Mouse (Mus musculus): ENCODE results near the gene Nxt1. TPM values are rescaled to one million over a fixed set of nuclear protein-coding genes. Genes with fewer than 3 reads are reported as not detected.

Nxt1 gene
- polyA plus RNA-seq (2012; rRNA removed): 25.0 and 31.6 TPM in 2 replicates

DNA sequence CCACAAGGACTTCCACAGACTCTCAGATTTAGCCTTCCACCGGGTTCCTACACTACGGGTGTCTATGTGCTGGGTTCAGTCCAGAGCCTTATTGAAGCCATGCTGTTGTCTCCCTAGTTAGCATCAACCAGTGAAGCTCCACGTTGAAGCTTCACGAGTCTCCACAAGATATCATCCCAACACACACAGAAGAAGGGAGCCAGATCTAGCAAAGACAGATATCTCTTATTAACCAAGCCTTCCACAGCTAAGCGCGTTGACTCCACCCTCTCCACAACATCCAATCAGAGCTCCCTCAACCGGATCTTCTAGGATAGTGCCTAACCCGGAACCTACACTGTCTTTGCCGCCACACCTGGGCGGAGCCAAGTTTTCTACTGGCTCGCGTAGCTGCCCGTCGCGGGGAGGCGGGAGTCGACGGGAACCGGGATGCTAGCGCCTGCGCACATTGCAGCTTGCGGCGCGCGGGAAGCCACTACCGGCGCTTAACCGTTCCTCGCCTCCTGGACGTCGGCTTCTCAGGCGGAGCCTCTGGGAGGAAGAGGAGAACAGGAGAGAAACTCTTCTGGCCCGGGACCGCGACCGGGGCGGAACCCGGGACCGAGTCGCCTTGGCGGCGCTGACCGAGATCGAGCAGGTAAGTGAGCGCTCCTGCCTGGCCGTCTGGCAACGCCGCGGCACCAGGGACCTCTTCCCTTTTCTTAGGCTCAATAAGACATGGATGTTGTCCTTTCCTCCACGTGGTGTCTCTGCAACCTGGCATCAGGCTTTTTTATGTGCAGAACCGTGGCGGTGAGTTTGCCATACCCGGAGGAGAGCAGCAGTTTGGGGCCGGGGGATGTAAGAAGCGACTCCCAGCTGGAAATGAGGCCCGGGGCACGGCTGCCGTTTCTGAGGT, at the start of gene Nxt1:
TSS of gene Nxt1 (plus strand) at position 403 of the 898 bp plus-strand sequence.

DNA sequence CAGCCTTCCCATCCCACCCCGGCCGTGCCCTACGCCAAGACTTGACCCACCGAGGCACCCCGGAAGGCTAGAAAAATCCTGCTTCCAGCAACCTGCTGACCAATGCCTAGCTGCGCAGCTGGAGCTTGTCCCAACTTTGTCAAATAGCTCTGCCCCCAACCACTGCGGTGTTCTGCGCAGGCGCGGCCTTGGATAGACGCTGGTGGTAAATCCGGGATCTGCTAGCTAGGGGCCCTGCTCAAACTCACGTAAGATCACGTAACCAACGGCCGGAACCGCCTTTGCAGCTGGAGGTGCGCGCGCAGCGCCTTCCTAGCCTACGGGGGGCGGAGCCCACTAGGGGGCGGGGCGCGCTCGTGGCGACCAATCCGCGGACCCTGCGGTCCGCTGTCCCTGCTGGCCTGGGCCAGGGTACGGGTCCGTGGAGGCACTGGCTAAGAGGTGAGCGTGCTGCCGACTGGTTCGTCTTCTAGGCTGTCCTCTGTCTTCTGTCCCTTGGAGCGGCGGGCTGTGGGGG, 8.4 kb downstream of the Nxt1 start, which contains the start of gene Gzf1:
TSS of gene Gzf1 (plus strand) at position 249 of the 517 bp plus-strand sequence.

Other genes with a start within 250 kb of the Nxt1 start
- 12.9 and 15.1 TPM in 2 replicates for gene Cd93, start 229.0 kb upstream of the Nxt1 start, polyA plus RNA-seq (2012; rRNA removed)
- 17.9 and 22.8 TPM in 2 replicates for gene Gzf1, start 8.4 kb downstream of the Nxt1 start, polyA plus RNA-seq (2012; rRNA removed)
- gene Napb, start 59.9 kb downstream of the Nxt1 start, polyA plus RNA-seq (2012; rRNA removed): 0.71 and 1.1 TPM in 2 replicates
- not detected in 2 replicates for gene Cstl1, start 77.8 kb downstream of the Nxt1 start, polyA plus RNA-seq (2012; rRNA removed)
- not detected in 2 replicates for gene Cst11, start 98.9 kb downstream of the Nxt1 start, polyA plus RNA-seq (2012; rRNA removed)
- not detected in 2 replicates for gene 8030411F24Rik, start 109.4 kb downstream of the Nxt1 start, polyA plus RNA-seq (2012; rRNA removed)
- gene Cst12, start 116.8 kb downstream of the Nxt1 start, polyA plus RNA-seq (2012; rRNA removed): 1.4 and 2.5 TPM in 2 replicates
- 4.9 and 10.0 TPM in 2 replicates for gene Cst8, start 126.2 kb downstream of the Nxt1 start, polyA plus RNA-seq (2012; rRNA removed)
- not detected in 2 replicates for gene Cst13, start 147.5 kb downstream of the Nxt1 start, polyA plus RNA-seq (2012; rRNA removed)
- not detected in 2 replicates for gene Cst9, start 162.5 kb downstream of the Nxt1 start, polyA plus RNA-seq (2012; rRNA removed)
- 0.68 and 0.75 TPM in 2 replicates for gene 9230104L09Rik, start 192.4 kb downstream of the Nxt1 start, polyA plus RNA-seq (2012; rRNA removed)
- 849 and 1,124 TPM in 2 replicates for gene Cst3, start 203.1 kb downstream of the Nxt1 start, polyA plus RNA-seq (2012; rRNA removed)

Data from ovary, adult 2 months (tissue).